12 mouse cellular contexts compared by ENCODE assay signal in genomic region chr7:39659597-39659996, GRCm38 (mm10).
A peak's percentile ranks its signal among the peaks of the same experiment; 100 is the strongest.
DNase-seq lines count a peak whose midpoint lies in the region; ATAC-seq lines count a peak whose summit lies in the region.
"Had no signal": no experiment of that assay in that cellular context is flagged by ENCODE, and none has a peak within 500 bp of the region (broad histone marks: within the 10 kb centered on the region; RNA-seq: fewer than 3 reads in every experiment).

No protein-coding gene starts in this region.

- H3K4me1 ChIP-seq in limb, embryonic 13.5 days: peaks cover 5% of the 10 kb centered on the region
- H3K4me1 ChIP-seq in limb, embryonic 10.5 days: 0 out of 2 replicates have a peak, but pooled peaks cover 4% of the 10 kb centered on the region

- H3K9ac ChIP-seq in limb, embryonic 13.5 days: no peak overlapping the region
- H3K9ac ChIP-seq: forebrain, embryonic 12.5 days had no signal

- intact Hi-C loops in gastrocnemius, postnatal 36 days (cut with DNase I): no loop called here
- intact Hi-C loops in heart, postnatal 14 days (cut with DNase I): no loop called here

- no peak overlapping the region for H3K4me2 ChIP-seq in limb, embryonic 13.5 days (replicated peaks)
- H3K4me2 ChIP-seq: forebrain, embryonic 12.5 days had no signal

- 0 out of 2 replicates have a peak, but pooled peaks have one; percentile 9 for ATAC-seq in limb, embryonic 13.5 days (ENCODE audit: low FRiP score, low read depth)
- ATAC-seq: intestine, postnatal 0 days had no signal

- H3K9me3 ChIP-seq in limb, embryonic 13.5 days: no peaks in the 10 kb centered on the region
- H3K9me3 ChIP-seq in limb, embryonic 10.5 days (replicated peaks): no peaks in the 10 kb centered on the region; the same call in 1 of the 2 replicates
- H3K9me3 ChIP-seq: forebrain, embryonic 12.5 days had no signal

- no peaks in the 10 kb centered on the region for H3K27me3 ChIP-seq in limb, embryonic 13.5 days
- no peaks in the 10 kb centered on the region for H3K27me3 ChIP-seq in limb, embryonic 10.5 days (ENCODE audit: low read depth, poor library complexity, severe bottlenecking)
- H3K27me3 ChIP-seq: forebrain, embryonic 12.5 days had no signal

- H3K27ac ChIP-seq in limb, embryonic 13.5 days: no peak overlapping the region
- no peak overlapping the region for H3K27ac ChIP-seq in limb, embryonic 10.5 days
- H3K27ac ChIP-seq: forebrain, embryonic 12.5 days had no signal

- DNase-seq in limb, embryonic 10.5 days (ENCODE audit: low spot score): no peak
- peak; percentile 18 to 23 for DNase-seq in gastrocnemius, postnatal 36 days
- peak; percentile 24 to 29 for DNase-seq in heart, postnatal 14 days
- peak; percentile 51 to 77 for DNase-seq in lung, postnatal 4 days
- no peak for DNase-seq in cerebellum, postnatal 10 days
- no peak for DNase-seq in T-cell, adult 2 months (ENCODE audit: low spot score)
- DNase-seq: embryo, embryonic 11 days; retina, postnatal 1 day had no signal

- H3K4me3 ChIP-seq in limb, embryonic 13.5 days: no peak overlapping the region
- H3K4me3 ChIP-seq in limb, embryonic 10.5 days: no peak overlapping the region
- H3K4me3 ChIP-seq: forebrain, embryonic 12.5 days had no signal

- H3K36me3 ChIP-seq in limb, embryonic 13.5 days: no peaks in the 10 kb centered on the region
- no peaks in the 10 kb centered on the region for H3K36me3 ChIP-seq in limb, embryonic 10.5 days
- H3K36me3 ChIP-seq: forebrain, embryonic 12.5 days; G1E had no signal

- 33% methylated on average over 5 of the region's 5 CpGs for WGBS in limb, embryonic 13.5 days
- WGBS in limb, embryonic 10.5 days: 41% methylated on average over 5 of the region's 5 CpGs

Comparison
In these comparisons a context has a peak if more than half of its experiments do, and no peak if none do; other contexts are left out.
1. DNase-seq: peak in gastrocnemius, postnatal 36 days (2 of 2), heart, postnatal 14 days (2 of 2) and lung, postnatal 4 days (2 of 2); none in limb, embryonic 10.5 days (single experiment), cerebellum, postnatal 10 days (0 of 2) and T-cell, adult 2 months (single experiment).